Mouse (Mus musculus): ENCODE results near the gene Slc25a17. TPM values are rescaled to one million over a fixed set of nuclear protein-coding genes. Genes with fewer than 3 reads are reported as not detected.

Slc25a17 gene
- total RNA-seq, 1 experiment, result 86.3 TPM

- Histone ChIP-seq H3K27ac (ENCODE audit: insufficient read depth, low read depth, low read length, poor library complexity, severe bottlenecking) (no peak overlapping the region), H3K9ac (ENCODE audit: insufficient read depth, low read depth, low read length, poor library complexity, severe bottlenecking) (no peak overlapping the region), H3K36me3 (ENCODE audit: control insufficient read depth, insufficient read depth, low read length, poor library complexity, severe bottlenecking) (no peaks in the 10 kb centered on the region), H3K4me3 (ENCODE audit: insufficient read depth in 1 of 2, low read depth in 1 of 2, low read length in 2 of 2, poor library complexity in 1 of 2, severe bottlenecking in 1 of 2) (no peak overlapping the region), H3K9me3 (ENCODE audit: control insufficient read depth, insufficient read depth, low read depth, low read length) (no peaks in the 10 kb centered on the region), H3K4me1 (ENCODE audit: control insufficient read depth in 2 of 2, insufficient read depth in 2 of 2, low read length in 2 of 2, poor library complexity in 1 of 2) (peaks cover 0 to 9% of the 10 kb centered on the region in 2 experiments; a peak in 1 of 4 replicates)
- DNase-seq (ENCODE audit: low read depth, low spot score), result no peak
- in situ Hi-C loops (cut with MboI; ENCODE audit: low sequenced_read_pairs in 2 of 2, unreplicated experiment in 2 of 2), result no loop called here
- TF ChIP-seq HCFC1 (IDR thresholded peaks at IDR 0.05; ENCODE audit: borderline replicate concordance, insufficient read depth, low read length) (no peak), CHD2 (IDR thresholded peaks at IDR 0.05; ENCODE audit: low read depth, low read length) (no peak), MAFK (IDR thresholded peaks at IDR 0.05; ENCODE audit: insufficient read depth, low read depth, low read length) (no peak), ZNF384 (IDR thresholded peaks at IDR 0.05; ENCODE audit: low read depth, low read length) (no peak)
Observed at GRCm38 (mm10) chr15:81305035-81305434, 55.6 kb downstream of the Slc25a17 start.

DNA sequence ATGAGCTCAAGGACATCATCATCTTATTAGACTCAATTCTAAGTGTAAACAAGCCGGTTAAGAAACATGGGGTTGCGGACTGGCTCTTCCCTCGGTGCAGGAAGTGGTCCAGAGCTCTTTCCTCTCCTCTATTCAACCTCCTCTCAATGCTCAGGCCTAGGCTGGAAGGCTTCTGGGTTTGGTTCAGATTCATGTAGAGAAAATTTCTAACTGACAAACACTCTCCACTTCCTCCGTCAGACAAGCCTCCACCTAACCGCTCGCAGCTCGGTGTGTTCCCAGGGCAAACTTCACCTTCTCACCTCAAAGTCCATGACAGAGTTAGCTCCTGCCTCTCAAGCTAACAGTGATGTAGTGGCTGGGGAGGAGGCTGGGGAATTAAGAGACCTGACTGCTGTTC is 56.6 kb downstream of the Slc25a17 start:
- H3K4me1 ChIP-seq (ENCODE audit: control insufficient read depth in 2 of 2, insufficient read depth in 2 of 2, low read length in 2 of 2, poor library complexity in 1 of 2), result peaks cover 0 to 9% of the 10 kb centered on the region in 2 experiments; a peak in 1 of 4 replicates
- no peak overlapping the region for H3K4me3 ChIP-seq (ENCODE audit: insufficient read depth in 1 of 2, low read depth in 1 of 2, low read length in 2 of 2, poor library complexity in 1 of 2, severe bottlenecking in 1 of 2)
- no peaks in the 10 kb centered on the region for H3K36me3 ChIP-seq (ENCODE audit: control insufficient read depth, insufficient read depth, low read length, poor library complexity, severe bottlenecking)
- H3K9me3 ChIP-seq (ENCODE audit: control insufficient read depth, insufficient read depth, low read depth, low read length), result no peaks in the 10 kb centered on the region
- no peak for DNase-seq (ENCODE audit: low read depth, low spot score)
- H3K9ac ChIP-seq (ENCODE audit: insufficient read depth, low read depth, low read length, poor library complexity, severe bottlenecking), result no peak overlapping the region
- H3K27ac ChIP-seq (ENCODE audit: insufficient read depth, low read depth, low read length, poor library complexity, severe bottlenecking), result no peak overlapping the region
- in situ Hi-C loops (cut with MboI; ENCODE audit: low sequenced_read_pairs in 2 of 2, unreplicated experiment in 2 of 2), result no loop called here
- no peak for TF ChIP-seq CHD2 (IDR thresholded peaks at IDR 0.05; ENCODE audit: low read depth, low read length)
- TF ChIP-seq ZNF384 (IDR thresholded peaks at IDR 0.05; ENCODE audit: low read depth, low read length), result no peak
- no peak for TF ChIP-seq HCFC1 (IDR thresholded peaks at IDR 0.05; ENCODE audit: borderline replicate concordance, insufficient read depth, low read length)
- TF ChIP-seq MAFK (IDR thresholded peaks at IDR 0.05; ENCODE audit: insufficient read depth, low read depth, low read length), result no peak
- TF ChIP-seq ZC3H11A (IDR thresholded peaks at IDR 0.05; ENCODE audit: borderline replicate concordance, low read depth, low read length), result no peak

DNA sequence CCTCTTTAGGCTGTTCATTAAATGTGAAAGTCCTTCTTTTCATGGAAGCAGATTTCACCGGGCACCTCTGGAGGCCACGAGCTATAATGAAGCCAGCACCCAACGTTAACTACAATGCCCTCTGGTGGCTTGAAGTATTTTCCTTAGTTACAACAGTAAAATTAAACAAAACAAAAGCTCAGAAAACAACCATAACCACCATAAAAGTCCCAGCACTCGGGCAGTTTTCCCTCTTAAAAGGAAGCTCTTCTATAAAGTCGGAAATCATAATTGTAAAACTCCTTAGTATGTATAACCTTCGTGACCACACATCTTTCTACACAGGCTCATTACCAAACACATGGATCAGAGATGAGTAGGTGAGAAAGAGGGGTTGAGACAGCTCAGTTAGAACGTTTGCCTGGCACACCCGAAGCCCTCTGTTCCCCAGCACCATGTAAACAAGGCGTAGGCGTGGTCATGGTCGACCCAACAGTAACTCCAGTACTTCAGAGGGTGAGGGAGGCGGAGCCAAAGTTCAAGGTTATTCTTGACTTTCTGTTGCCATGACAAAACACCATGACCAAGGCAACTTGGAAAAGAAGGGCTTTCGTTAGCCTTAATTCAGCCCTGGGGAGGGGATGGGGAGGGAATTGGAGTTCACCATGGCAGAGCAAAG is 58.3 kb downstream of the Slc25a17 start:
- no peak overlapping the region for H3K9ac ChIP-seq (ENCODE audit: insufficient read depth, low read depth, low read length, poor library complexity, severe bottlenecking)
- peak; percentile 17 for DNase-seq (ENCODE audit: low read depth, low spot score)
- no peak overlapping the region for H3K27ac ChIP-seq (ENCODE audit: insufficient read depth, low read depth, low read length, poor library complexity, severe bottlenecking)
- H3K9me3 ChIP-seq (ENCODE audit: control insufficient read depth, insufficient read depth, low read depth, low read length), result no peaks in the 10 kb centered on the region
- H3K4me1 ChIP-seq (ENCODE audit: control insufficient read depth in 2 of 2, insufficient read depth in 2 of 2, low read length in 2 of 2, poor library complexity in 1 of 2), result peaks cover 0 to 9% of the 10 kb centered on the region in 2 experiments; a peak in 1 of 4 replicates
- no peak overlapping the region for H3K4me3 ChIP-seq (ENCODE audit: insufficient read depth in 1 of 2, low read depth in 1 of 2, low read length in 2 of 2, poor library complexity in 1 of 2, severe bottlenecking in 1 of 2)
- no peak for TF ChIP-seq CHD2 (IDR thresholded peaks at IDR 0.05; ENCODE audit: low read depth, low read length)
- H3K36me3 ChIP-seq (ENCODE audit: control insufficient read depth, insufficient read depth, low read length, poor library complexity, severe bottlenecking), result no peaks in the 10 kb centered on the region
- in situ Hi-C loops (cut with MboI; ENCODE audit: low sequenced_read_pairs in 2 of 2, unreplicated experiment in 2 of 2), result no loop called here

GRCm38 (mm10) chr15:81301193-81302070 is 59.2 kb downstream of the Slc25a17 start:
- Histone ChIP-seq H3K4me1 (ENCODE audit: control insufficient read depth in 2 of 2, insufficient read depth in 2 of 2, low read length in 2 of 2, poor library complexity in 1 of 2) (peaks cover 0 to 9% of the 10 kb centered on the region in 2 experiments; a peak in 1 of 4 replicates), H3K36me3 (ENCODE audit: control insufficient read depth, insufficient read depth, low read length, poor library complexity, severe bottlenecking) (no peaks in the 10 kb centered on the region), H3K27ac (ENCODE audit: insufficient read depth, low read depth, low read length, poor library complexity, severe bottlenecking) (no peak overlapping the region), H3K4me3 (ENCODE audit: insufficient read depth in 1 of 2, low read depth in 1 of 2, low read length in 2 of 2, poor library complexity in 1 of 2, severe bottlenecking in 1 of 2) (no peak overlapping the region), H3K9ac (ENCODE audit: insufficient read depth, low read depth, low read length, poor library complexity, severe bottlenecking) (no peak overlapping the region), H3K9me3 (ENCODE audit: control insufficient read depth, insufficient read depth, low read depth, low read length) (no peaks in the 10 kb centered on the region)
- in situ Hi-C loops (cut with MboI; ENCODE audit: low sequenced_read_pairs in 2 of 2, unreplicated experiment in 2 of 2), result no loop called here
- peak; percentile 20 for DNase-seq (ENCODE audit: low read depth, low spot score)
- no peak for TF ChIP-seq ZC3H11A (IDR thresholded peaks at IDR 0.05; ENCODE audit: borderline replicate concordance, low read depth, low read length)

Data from ES-E14 (cell line).